Mouse (Mus musculus): Measurements from ENCODE around the gene Twf2. TPM values are rescaled to one million over a fixed set of nuclear protein-coding genes. Genes with fewer than 3 reads are reported as not detected.

Gene Twf2
- polyA plus RNA-seq, 1 experiment from 2014 or later = 59.5 TPM

- H3K36me3 ChIP-seq (ENCODE audit: control insufficient read depth, insufficient read depth, low read length) = 0 out of 2 replicates have a peak, but pooled peaks cover 4% of the 10 kb centered on the region
- no peak overlapping the region for H3K9ac ChIP-seq (ENCODE audit: low read length)
- H3K4me1 ChIP-seq (replicated peaks; ENCODE audit: control insufficient read depth, insufficient read depth, low read length) = peaks cover 25% of the 10 kb centered on the region
- no peaks in the 10 kb centered on the region for H3K27me3 ChIP-seq (replicated peaks; ENCODE audit: control insufficient read depth, insufficient read depth, low read length)
- H3K9me3 ChIP-seq (ENCODE audit: control insufficient read depth, low read length) = no peaks in the 10 kb centered on the region
- no peak overlapping the region for H3K4me3 ChIP-seq (ENCODE audit: low read depth, low read length)
- 73% methylated on average over 11 of the region's 11 CpGs for WGBS
- 0 out of 2 replicates have a peak overlapping the region, but pooled peaks have one; percentile 8 for H3K4me2 ChIP-seq (ENCODE audit: low read length)
- no peak for ATAC-seq (replicated peaks; ENCODE audit: low FRiP score, low TSS enrichment, low read depth)
- H3K27ac ChIP-seq (ENCODE audit: low read depth) = peak overlapping the region; percentile 72
- DNase-seq (ENCODE audit: low spot score) = no peak
These were observed 46.6 kb downstream of the Twf2 start for GRCm38 (mm10) chr9:106249550-106249949.

GRCm38 (mm10) chr9:106250245-106250644 lies 47.3 kb downstream of the Twf2 start:
- no peak overlapping the region for H3K4me3 ChIP-seq (ENCODE audit: low read depth, low read length)
- no peak overlapping the region for H3K4me2 ChIP-seq (ENCODE audit: low read length)
- H3K9ac ChIP-seq (ENCODE audit: low read length) = no peak overlapping the region
- H3K27ac ChIP-seq (ENCODE audit: low read depth) = peak overlapping the region; percentile 72
- H3K27me3 ChIP-seq (replicated peaks; ENCODE audit: control insufficient read depth, insufficient read depth, low read length) = no peaks in the 10 kb centered on the region
- DNase-seq (ENCODE audit: low spot score) = no peak
- H3K4me1 ChIP-seq (replicated peaks; ENCODE audit: control insufficient read depth, insufficient read depth, low read length) = peaks cover 25% of the 10 kb centered on the region
- H3K9me3 ChIP-seq (ENCODE audit: control insufficient read depth, low read length) = no peaks in the 10 kb centered on the region
- WGBS = 17% methylated on average over 4 of the region's 4 CpGs
- no peaks in the 10 kb centered on the region for H3K36me3 ChIP-seq (ENCODE audit: control insufficient read depth, insufficient read depth, low read length)
- peak; percentile 42; the same call in 1 of the 2 replicates for ATAC-seq (replicated peaks; ENCODE audit: low FRiP score, low TSS enrichment, low read depth)

- no peaks in the 10 kb centered on the region for H3K27me3 ChIP-seq (replicated peaks; ENCODE audit: control insufficient read depth, insufficient read depth, low read length)
- H3K4me2 ChIP-seq (ENCODE audit: low read length) = no peak overlapping the region
- H3K36me3 ChIP-seq (ENCODE audit: control insufficient read depth, insufficient read depth, low read length) = no peaks in the 10 kb centered on the region
- DNase-seq (ENCODE audit: low spot score) (no peak), ATAC-seq (replicated peaks; ENCODE audit: low FRiP score, low TSS enrichment, low read depth) (no peak)
- peaks cover 24% of the 10 kb centered on the region for H3K4me1 ChIP-seq (replicated peaks; ENCODE audit: control insufficient read depth, insufficient read depth, low read length)
- peak overlapping the region; percentile 72 for H3K27ac ChIP-seq (ENCODE audit: low read depth)
- no peak overlapping the region for H3K9ac ChIP-seq (ENCODE audit: low read length)
- H3K4me3 ChIP-seq (ENCODE audit: low read depth, low read length) = no peak overlapping the region
- WGBS = 36% methylated on average over 8 of the region's 8 CpGs
- no peaks in the 10 kb centered on the region for H3K9me3 ChIP-seq (ENCODE audit: control insufficient read depth, low read length)
These were observed 48.2 kb downstream of the Twf2 start for GRCm38 (mm10) chr9:106251066-106251465.

DNA sequence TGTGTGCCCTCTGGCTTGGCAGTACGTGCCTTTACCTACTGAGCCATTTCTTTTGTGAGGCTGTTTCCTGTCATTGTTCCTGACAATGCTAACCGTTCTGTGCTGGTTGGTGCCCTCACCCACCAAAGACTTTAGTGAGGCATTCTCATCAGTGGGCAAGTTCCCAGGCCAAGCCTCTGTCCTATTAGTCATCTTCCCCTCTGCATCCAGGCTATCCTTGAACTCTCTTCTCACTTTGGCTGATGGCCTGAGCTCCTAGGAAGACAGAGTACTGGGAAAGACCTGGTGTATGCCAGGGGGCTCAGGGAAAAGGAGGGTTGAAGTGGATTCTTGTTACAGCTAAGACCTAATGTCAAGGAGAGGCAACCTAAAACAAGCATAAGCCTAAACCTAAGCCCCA lies 51.1 kb downstream of the Twf2 start:
- WGBS = 74% methylated on average over 2 of the region's 2 CpGs
- DNase-seq (ENCODE audit: low spot score) (no peak), ATAC-seq (replicated peaks; ENCODE audit: low FRiP score, low TSS enrichment, low read depth) (no peak)
- Histone ChIP-seq H3K27ac (ENCODE audit: low read depth) (no peak overlapping the region), H3K4me1 (replicated peaks; ENCODE audit: control insufficient read depth, insufficient read depth, low read length) (peaks cover 11% of the 10 kb centered on the region), H3K4me3 (ENCODE audit: low read depth, low read length) (no peak overlapping the region), H3K9ac (ENCODE audit: low read length) (no peak overlapping the region), H3K4me2 (ENCODE audit: low read length) (no peak overlapping the region), H3K27me3 (replicated peaks; ENCODE audit: control insufficient read depth, insufficient read depth, low read length) (no peaks in the 10 kb centered on the region), H3K9me3 (ENCODE audit: control insufficient read depth, low read length) (no peaks in the 10 kb centered on the region), H3K36me3 (ENCODE audit: control insufficient read depth, insufficient read depth, low read length) (no peaks in the 10 kb centered on the region)

DNA sequence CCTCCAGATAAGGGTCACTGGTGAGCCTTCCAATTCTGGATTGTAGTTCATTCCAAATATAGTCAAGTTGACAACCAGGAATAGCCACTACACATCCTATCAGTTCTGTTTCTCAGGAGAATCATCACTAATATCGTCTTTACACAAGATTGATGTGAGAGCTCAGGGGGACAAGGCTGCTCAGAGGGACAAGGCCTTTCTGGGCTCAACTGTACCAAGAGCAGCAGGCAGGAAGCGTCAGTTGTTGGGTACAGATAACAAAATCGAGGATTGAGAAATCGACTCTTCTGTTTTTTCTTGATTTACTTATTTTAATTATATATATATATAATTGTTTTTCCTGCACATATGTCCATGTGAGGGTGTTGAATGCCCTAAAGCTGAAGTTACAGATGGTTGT lies 55.5 kb downstream of the Twf2 start:
- Histone ChIP-seq H3K27ac (ENCODE audit: low read depth) (no peak overlapping the region), H3K4me3 (ENCODE audit: low read depth, low read length) (no peak overlapping the region), H3K4me1 (replicated peaks; ENCODE audit: control insufficient read depth, insufficient read depth, low read length) (no peaks in the 10 kb centered on the region), H3K27me3 (replicated peaks; ENCODE audit: control insufficient read depth, insufficient read depth, low read length) (no peaks in the 10 kb centered on the region), H3K9ac (ENCODE audit: low read length) (no peak overlapping the region), H3K36me3 (ENCODE audit: control insufficient read depth, insufficient read depth, low read length) (no peaks in the 10 kb centered on the region), H3K9me3 (ENCODE audit: control insufficient read depth, low read length) (no peaks in the 10 kb centered on the region), H3K4me2 (ENCODE audit: low read length) (no peak overlapping the region)
- ATAC-seq (replicated peaks; ENCODE audit: low FRiP score, low TSS enrichment, low read depth) = no peak
- no peak for DNase-seq (ENCODE audit: low spot score)
- WGBS = 87% methylated on average over 4 of the region's 4 CpGs

GRCm38 (mm10) chr9:106258990-106259389 lies 56.1 kb downstream of the Twf2 start:
- H3K36me3 ChIP-seq (ENCODE audit: control insufficient read depth, insufficient read depth, low read length) = no peaks in the 10 kb centered on the region
- no peaks in the 10 kb centered on the region for H3K9me3 ChIP-seq (ENCODE audit: control insufficient read depth, low read length)
- H3K27me3 ChIP-seq (replicated peaks; ENCODE audit: control insufficient read depth, insufficient read depth, low read length) = no peaks in the 10 kb centered on the region
- no peak for DNase-seq (ENCODE audit: low spot score)
- no peak overlapping the region for H3K4me3 ChIP-seq (ENCODE audit: low read depth, low read length)
- ATAC-seq (replicated peaks; ENCODE audit: low FRiP score, low TSS enrichment, low read depth) = no peak
- no peak overlapping the region for H3K27ac ChIP-seq (ENCODE audit: low read depth)
- 76% methylated on average over 5 of the region's 5 CpGs for WGBS
- H3K4me2 ChIP-seq (ENCODE audit: low read length) = no peak overlapping the region
- H3K9ac ChIP-seq (ENCODE audit: low read length) = no peak overlapping the region
- H3K4me1 ChIP-seq (replicated peaks; ENCODE audit: control insufficient read depth, insufficient read depth, low read length) = no peaks in the 10 kb centered on the region

DNA sequence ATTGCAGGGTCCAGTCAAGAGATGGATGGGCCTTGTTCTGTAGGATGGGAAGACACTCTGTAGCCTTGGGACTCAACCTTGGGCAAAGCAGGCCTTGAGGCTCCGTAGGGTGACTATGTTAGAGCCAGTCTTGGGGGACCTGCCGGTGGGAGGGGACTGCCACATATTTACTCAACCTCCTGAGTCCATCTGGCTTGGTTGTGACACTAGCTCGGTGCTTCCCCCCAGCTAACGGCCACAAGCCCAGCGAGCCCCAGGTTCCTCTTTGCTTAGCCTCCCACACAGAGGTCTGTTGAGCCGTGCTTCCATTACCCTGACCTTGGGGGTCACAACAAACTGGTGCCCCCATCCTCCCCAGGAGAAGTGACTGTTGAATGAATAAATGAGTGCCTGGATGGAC lies 58.1 kb downstream of the Twf2 start:
- Histone ChIP-seq H3K9ac (ENCODE audit: low read length) (no peak overlapping the region), H3K4me2 (ENCODE audit: low read length) (no peak overlapping the region), H3K9me3 (ENCODE audit: control insufficient read depth, low read length) (no peaks in the 10 kb centered on the region), H3K36me3 (ENCODE audit: control insufficient read depth, insufficient read depth, low read length) (no peaks in the 10 kb centered on the region), H3K4me3 (ENCODE audit: low read depth, low read length) (no peak overlapping the region), H3K27ac (ENCODE audit: low read depth) (no peak overlapping the region), H3K27me3 (replicated peaks; ENCODE audit: control insufficient read depth, insufficient read depth, low read length) (no peaks in the 10 kb centered on the region), H3K4me1 (replicated peaks; ENCODE audit: control insufficient read depth, insufficient read depth, low read length) (no peaks in the 10 kb centered on the region)
- 90% methylated on average over 6 of the region's 6 CpGs for WGBS
- DNase-seq (ENCODE audit: low spot score) (no peak), ATAC-seq (replicated peaks; ENCODE audit: low FRiP score, low TSS enrichment, low read depth) (no peak)

GRCm38 (mm10) chr9:106261491-106261890 lies 58.6 kb downstream of the Twf2 start:
- Histone ChIP-seq H3K4me3 (ENCODE audit: low read depth, low read length) (no peak overlapping the region), H3K27ac (ENCODE audit: low read depth) (no peak overlapping the region), H3K9ac (ENCODE audit: low read length) (no peak overlapping the region), H3K27me3 (replicated peaks; ENCODE audit: control insufficient read depth, insufficient read depth, low read length) (no peaks in the 10 kb centered on the region), H3K4me2 (ENCODE audit: low read length) (no peak overlapping the region), H3K9me3 (ENCODE audit: control insufficient read depth, low read length) (no peaks in the 10 kb centered on the region), H3K36me3 (ENCODE audit: control insufficient read depth, insufficient read depth, low read length) (no peaks in the 10 kb centered on the region), H3K4me1 (replicated peaks; ENCODE audit: control insufficient read depth, insufficient read depth, low read length) (no peaks in the 10 kb centered on the region)
- DNase-seq (ENCODE audit: low spot score) (no peak), ATAC-seq (replicated peaks; ENCODE audit: low FRiP score, low TSS enrichment, low read depth) (no peak)
- 75% methylated on average over 3 of the region's 3 CpGs for WGBS

DNA sequence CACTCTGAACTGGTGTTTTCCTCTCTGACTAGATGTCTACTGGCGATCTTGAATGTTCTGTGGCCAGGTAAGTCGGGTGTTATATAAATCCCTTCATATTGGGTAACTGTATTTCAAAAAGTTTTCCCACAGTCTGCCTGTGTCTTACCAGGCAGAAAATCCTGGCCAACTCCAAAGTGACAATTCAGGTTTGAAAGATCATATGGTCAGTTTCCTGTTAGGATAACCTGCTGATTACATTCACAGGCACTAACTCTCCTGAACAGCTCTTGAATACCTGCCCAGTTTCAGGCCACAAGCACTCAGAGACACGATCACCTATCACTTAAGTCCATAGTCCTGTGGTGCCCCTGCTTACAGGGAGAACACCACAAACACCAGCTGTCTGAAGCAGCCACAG lies 59.2 kb downstream of the Twf2 start:
- WGBS = 88% methylated on average over 3 of the region's 3 CpGs
- Histone ChIP-seq H3K36me3 (ENCODE audit: control insufficient read depth, insufficient read depth, low read length) (no peaks in the 10 kb centered on the region), H3K9me3 (ENCODE audit: control insufficient read depth, low read length) (no peaks in the 10 kb centered on the region), H3K9ac (ENCODE audit: low read length) (no peak overlapping the region), H3K27ac (ENCODE audit: low read depth) (no peak overlapping the region), H3K4me3 (ENCODE audit: low read depth, low read length) (no peak overlapping the region), H3K27me3 (replicated peaks; ENCODE audit: control insufficient read depth, insufficient read depth, low read length) (no peaks in the 10 kb centered on the region), H3K4me2 (ENCODE audit: low read length) (no peak overlapping the region), H3K4me1 (replicated peaks; ENCODE audit: control insufficient read depth, insufficient read depth, low read length) (no peaks in the 10 kb centered on the region)
- ATAC-seq (replicated peaks; ENCODE audit: low FRiP score, low TSS enrichment, low read depth) (no peak), DNase-seq (ENCODE audit: low spot score) (no peak)
